Mouse (Mus musculus) heart, postnatal 14 days (tissue): ENCODE results near the gene Pgbd1. TPM values are rescaled to one million over a fixed set of nuclear protein-coding genes. Genes with fewer than 3 reads are reported as not detected.

Experiments
- microRNA-seq, 2 experiments: library from miRNA; unstranded; fragments of <30 nt; microRNA quantifications; one replicate each; pipeline ENCODE4 v1.2.0; 2021 to 2022
- total RNA-seq, 2 experiments: library from RNA; stranded (reverse); gene quantifications; 2 replicates each; pipeline ENCODE4 v1.2.3; 2021

Gene Pgbd1
- total RNA-seq, 2 experiments from 2014 or later, result 0.32 to 0.60 TPM

Small RNA genes within 50 kb of the gene (microRNA-seq; reads per million reads assigned to microRNA genes)
- gene Mir1896 (0 reads per million in 2 experiments), gene Mir6942 (0 to 0.24 reads per million in 2 experiments)

Other genes starting within 250 kb of the Pgbd1 start
- not detected for gene Gpx5, start 148.3 kb downstream of the Pgbd1 start, total RNA-seq
- gene Gpx6, start 128.9 kb downstream of the Pgbd1 start, total RNA-seq, result not detected
- gene Olfr1367, start 94.1 kb downstream of the Pgbd1 start, total RNA-seq, result not detected
- gene Zscan12, start 78.2 kb downstream of the Pgbd1 start, total RNA-seq, result 1 to 10 TPM; 4.6 to 4.9 TPM
- gene Zkscan3, start 38.3 kb downstream of the Pgbd1 start, total RNA-seq, result 10 to 100 TPM; 34.3 to 38.2 TPM
- gene Zscan26, start 12.7 kb upstream of the Pgbd1 start, total RNA-seq, result 10 to 100 TPM; 21.7 to 24.1 TPM
- under 1 TPM; 0.59 to 0.88 TPM for gene Nkapl, start 27.5 kb upstream of the Pgbd1 start, total RNA-seq
- 1 to 10 TPM in 1 of 2 experiments, under 1 TPM in 1; 0.93 to 1.3 TPM for gene Zkscan4, start 37.8 kb upstream of the Pgbd1 start, total RNA-seq
- not detected for gene Gm10065, start 38.4 kb upstream of the Pgbd1 start, total RNA-seq
- 10 to 100 TPM; 25.3 to 25.6 TPM for gene AK157302, start 54.2 kb upstream of the Pgbd1 start, total RNA-seq
- gene Gm11273, start 60.4 kb upstream of the Pgbd1 start, total RNA-seq, result 100 to 1,000 TPM; 233 to 256 TPM
- gene Zkscan8, start 90.1 kb upstream of the Pgbd1 start, total RNA-seq, result 10 to 100 TPM; 11.7 to 12.3 TPM
- not detected for gene Olfr1366, start 101.8 kb upstream of the Pgbd1 start, total RNA-seq
- gene Olfr1535, start 118.8 kb upstream of the Pgbd1 start, total RNA-seq, result not detected
- gene Olfr1364, start 140.7 kb upstream of the Pgbd1 start, total RNA-seq, result not detected
- not detected for gene Olfr1362, start 173.0 kb upstream of the Pgbd1 start, total RNA-seq
- gene Olfr11, start 201.5 kb upstream of the Pgbd1 start, total RNA-seq, result not detected
- gene Olfr1361, start 222.3 kb upstream of the Pgbd1 start, total RNA-seq, result not detected
- not detected for gene Olfr1360, start 236.3 kb upstream of the Pgbd1 start, total RNA-seq